Mouse (Mus musculus): Measurements from ENCODE around the gene Cyp2c23. TPM values are rescaled to one million over a fixed set of nuclear protein-coding genes. Genes with fewer than 3 reads are reported as not detected.

Gene Cyp2c23
- total RNA-seq, 2 experiments from 2014 or later, result not detected

- intact Hi-C loops (cut with DNase I), result no loop called here
Observed at GRCm38 (mm10) chr19:44026956-44027530, 2.0 kb downstream of the Cyp2c23 start.

GRCm38 (mm10) chr19:44024921-44025585 is 4.0 kb downstream of the Cyp2c23 start:
- intact Hi-C loops (cut with DNase I), result no loop called here
- no peak for DNase-seq (ENCODE audit: low spot score)

More at GRCm38 (mm10) chr19:44026956-44027530, 2.0 kb downstream of the Cyp2c23 start:
- no peak for DNase-seq (ENCODE audit: low spot score)

GRCm38 (mm10) chr19:44023066-44023465 is 5.9 kb downstream of the Cyp2c23 start:
- no peak for DNase-seq (ENCODE audit: low spot score)
- intact Hi-C loops (cut with DNase I), result no loop called here

GRCm38 (mm10) chr19:44021502-44021901 is 7.5 kb downstream of the Cyp2c23 start:
- intact Hi-C loops (cut with DNase I), result no loop called here
- peak; percentile 58 for DNase-seq (ENCODE audit: low spot score)

GRCm38 (mm10) chr19:44019739-44020138 is 9.3 kb downstream of the Cyp2c23 start:
- intact Hi-C loops (cut with DNase I), result no loop called here
- no peak for DNase-seq (ENCODE audit: low spot score)

- intact Hi-C loops (cut with DNase I), result no loop called here
- no peak for DNase-seq (ENCODE audit: low spot score)
Observed at GRCm38 (mm10) chr19:44013862-44014261, 15.1 kb downstream of the Cyp2c23 start.

DNA sequence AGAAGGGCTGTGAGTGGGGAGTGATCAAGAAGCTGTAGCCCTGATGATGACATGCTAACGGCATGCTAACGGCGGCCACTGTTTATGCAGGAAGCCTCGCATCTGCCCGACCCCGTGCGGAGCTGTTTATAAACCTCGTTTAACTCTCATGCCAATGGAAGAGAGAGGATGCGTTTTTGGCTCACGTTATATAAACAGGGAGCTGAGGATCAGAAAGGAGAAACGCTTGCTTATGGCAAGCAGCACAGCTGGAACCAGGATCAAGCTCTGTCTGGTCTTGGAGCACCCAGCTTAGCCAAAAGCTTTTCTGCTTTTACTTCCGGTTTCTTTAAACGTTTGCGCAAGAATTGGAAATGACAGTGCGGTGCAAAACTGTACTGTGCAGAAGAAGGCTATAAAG is 20.2 kb downstream of the Cyp2c23 start:
- DNase-seq (ENCODE audit: low spot score), result no peak
- intact Hi-C loops (cut with DNase I), result no loop called here

DNA sequence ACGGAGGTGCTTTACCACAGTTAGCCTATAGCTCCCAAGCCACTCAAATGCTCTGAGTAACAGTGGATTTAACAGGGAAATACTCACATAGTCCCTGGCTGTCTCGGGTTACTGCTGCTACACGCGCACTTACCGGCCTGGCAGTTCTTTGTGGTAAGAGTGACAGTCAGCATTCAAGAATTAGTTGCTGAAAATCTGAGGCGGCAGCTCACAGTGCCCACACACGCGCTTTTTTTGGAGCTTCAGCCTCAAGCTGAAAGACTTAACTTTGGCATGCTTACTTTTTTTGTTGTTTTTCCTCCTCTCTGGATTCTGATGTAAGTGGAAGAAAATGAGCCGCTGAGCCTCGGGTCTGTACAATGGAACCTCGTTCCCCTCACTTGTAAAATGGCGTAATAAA is 21.8 kb downstream of the Cyp2c23 start:
- no peak for DNase-seq (ENCODE audit: low spot score)
- intact Hi-C loops (cut with DNase I), result no loop called here

DNA sequence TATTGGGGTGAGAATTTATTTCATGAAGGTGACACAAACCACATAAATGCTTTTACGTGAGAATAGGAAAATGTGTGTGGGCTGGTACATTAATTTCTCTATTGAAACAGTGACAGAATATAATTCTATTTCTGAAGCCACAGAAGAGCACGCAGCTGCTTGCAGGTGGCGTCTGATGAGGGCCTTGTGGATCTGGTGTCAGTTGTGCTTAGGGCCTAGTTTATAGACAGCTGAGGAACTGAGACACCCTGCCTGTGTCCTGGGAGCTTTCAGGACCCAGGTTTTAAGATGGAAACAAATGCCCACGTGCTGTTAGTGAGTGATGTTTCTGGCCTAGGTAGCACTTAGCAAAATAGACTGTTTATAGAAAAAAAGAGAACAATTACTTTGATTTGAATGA is 24.0 kb downstream of the Cyp2c23 start:
- no peak for DNase-seq (ENCODE audit: low spot score)
- intact Hi-C loops (cut with DNase I), result no loop called here

DNA sequence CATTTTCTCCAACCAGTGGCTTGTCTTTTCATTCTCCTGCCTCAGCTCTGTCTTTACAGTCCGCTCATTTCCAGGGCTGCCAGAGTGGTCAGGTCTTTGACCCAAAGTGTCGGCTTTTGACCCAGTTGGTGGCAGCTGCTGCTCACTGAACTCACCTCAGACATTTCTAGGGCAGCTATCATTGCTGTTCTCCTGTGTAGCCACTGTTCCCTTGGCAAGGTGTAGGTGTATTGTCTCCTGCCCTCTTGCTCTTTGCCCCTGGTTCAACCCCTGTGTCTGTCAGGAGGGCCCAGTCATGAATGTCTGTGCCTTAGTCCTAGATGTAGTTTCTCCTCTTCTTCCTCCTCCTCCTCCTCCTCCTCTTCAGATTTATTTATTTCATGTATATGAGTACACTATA is 24.7 kb downstream of the Cyp2c23 start:
- intact Hi-C loops (cut with DNase I), result no loop called here

GRCm38 (mm10) chr19:44000720-44001119 is 28.3 kb downstream of the Cyp2c23 start:
- intact Hi-C loops (cut with DNase I), result no loop called here
- DNase-seq (ENCODE audit: low spot score), result no peak

More for the DNA sequence above, 24.7 kb downstream of the Cyp2c23 start:
- DNase-seq (ENCODE audit: low spot score), result no peak

GRCm38 (mm10) chr19:44000061-44000460 is 28.9 kb downstream of the Cyp2c23 start:
- intact Hi-C loops (cut with DNase I), result no loop called here
- no peak for DNase-seq (ENCODE audit: low spot score)

GRCm38 (mm10) chr19:43998802-43999527 is 30.0 kb downstream of the Cyp2c23 start:
- DNase-seq (ENCODE audit: low spot score), result no peak
- intact Hi-C loops (cut with DNase I), result no loop called here

GRCm38 (mm10) chr19:43998101-43998500 is 30.9 kb downstream of the Cyp2c23 start:
- intact Hi-C loops (cut with DNase I), result no loop called here

GRCm38 (mm10) chr19:43995427-43995826 is 33.6 kb downstream of the Cyp2c23 start:
- no peak for DNase-seq (ENCODE audit: low spot score)
- intact Hi-C loops (cut with DNase I), result no loop called here

More at GRCm38 (mm10) chr19:43998101-43998500, 30.9 kb downstream of the Cyp2c23 start:
- no peak for DNase-seq (ENCODE audit: low spot score)

DNA sequence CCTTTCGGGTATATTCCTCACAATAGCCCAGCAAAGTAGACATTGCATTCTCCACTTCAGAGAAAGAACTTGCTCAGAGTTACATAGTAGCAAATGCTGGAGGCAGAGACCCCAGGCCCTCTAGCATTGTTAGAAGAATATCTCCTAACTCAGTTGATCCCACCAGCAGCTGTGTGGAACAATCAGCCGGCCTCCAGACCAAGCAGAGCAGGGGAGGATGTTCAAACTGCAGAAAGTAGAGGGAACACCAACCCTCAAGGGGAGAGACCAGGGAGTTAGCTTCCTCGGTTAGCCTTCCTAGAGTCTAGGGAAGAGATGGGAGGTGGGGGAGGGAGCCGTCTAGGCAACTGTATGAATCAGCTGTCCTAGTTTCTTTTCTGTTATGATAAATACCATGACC is 36.5 kb downstream of the Cyp2c23 start:
- intact Hi-C loops (cut with DNase I), result no loop called here
- no peak for DNase-seq (ENCODE audit: low spot score)

GRCm38 (mm10) chr19:43990362-43990761 is 38.6 kb downstream of the Cyp2c23 start:
- intact Hi-C loops (cut with DNase I), result no loop called here
- DNase-seq (ENCODE audit: low spot score), result no peak

DNA sequence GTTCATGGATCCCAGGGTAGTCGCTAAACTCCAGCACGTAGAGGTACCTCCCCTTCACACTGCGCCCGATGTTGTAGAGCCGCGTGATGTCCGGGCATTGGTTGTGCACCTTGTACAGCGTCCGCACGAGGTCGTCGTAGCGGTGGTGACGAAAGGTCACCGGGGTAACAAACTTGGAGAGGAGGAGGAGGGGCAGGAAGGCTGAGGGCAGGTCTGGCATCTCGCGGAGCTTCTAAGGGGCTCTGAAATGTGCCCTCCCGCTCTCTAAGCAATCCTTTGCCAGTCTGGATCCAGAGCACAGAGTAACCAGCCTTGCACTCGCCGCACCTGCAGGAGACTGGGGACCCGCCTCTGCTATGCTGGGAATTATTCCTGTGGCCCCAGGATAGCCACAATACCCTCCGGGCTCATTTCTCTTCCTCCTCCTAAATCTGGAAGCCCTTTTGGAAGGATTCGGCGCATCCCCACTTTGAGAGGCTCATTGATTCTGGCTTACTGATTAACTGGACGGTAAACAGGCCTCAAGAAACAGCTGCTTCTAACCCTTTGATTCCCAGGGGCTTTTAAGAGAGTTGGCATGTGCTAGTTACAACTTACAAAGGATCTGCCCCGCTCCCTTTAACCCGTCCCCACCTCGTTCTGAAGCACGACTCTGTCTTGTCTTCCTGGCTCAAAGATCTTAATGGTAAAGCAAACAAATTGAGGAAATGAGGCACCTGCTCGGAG is 42.8 kb downstream of the Cyp2c23 start, which contains the start of gene Cpn1:
Gene Cpn1 (minus strand): TSS at position 488 of the 726 bp plus-strand sequence.
- intact Hi-C loops (cut with DNase I), result no loop called here
- DNase-seq (ENCODE audit: low spot score), result no peak

- intact Hi-C loops (cut with DNase I), result no loop called here
- DNase-seq (ENCODE audit: low spot score), result no peak
Observed at GRCm38 (mm10) chr19:43981992-43982391, 47.0 kb downstream of the Cyp2c23 start.

GRCm38 (mm10) chr19:43980711-43981110 is 48.3 kb downstream of the Cyp2c23 start:
- no peak for DNase-seq (ENCODE audit: low spot score)
- intact Hi-C loops (cut with DNase I), result no loop called here

Measured in heart, postnatal 25 days (tissue).